Mouse (Mus musculus): ENCODE results near the gene Ly6g5c.

DNA sequence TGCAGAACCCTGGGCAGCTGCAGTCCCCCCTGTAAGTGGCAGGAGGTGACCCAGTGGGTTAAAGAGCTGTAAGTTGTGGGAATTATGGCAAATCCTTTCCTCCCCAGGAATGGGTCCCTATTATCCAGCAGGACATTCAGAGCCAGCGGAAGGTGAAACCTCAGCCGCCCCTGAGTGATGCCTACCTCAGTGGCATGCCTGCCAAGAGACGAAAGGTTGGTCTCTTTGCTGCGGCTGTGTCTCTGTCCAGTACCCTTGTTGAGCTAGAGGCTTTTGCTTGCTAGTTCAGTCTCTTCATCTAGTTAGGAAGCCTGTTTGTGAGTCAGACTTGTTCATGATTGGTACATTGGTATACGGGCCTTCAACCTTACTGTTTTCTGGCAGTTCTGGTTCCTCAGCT lies 38.1 kb downstream of the Ly6g5c start:
- TF ChIP-seq CTCF (conservative IDR thresholded peaks at IDR 0.05; ENCODE audit: insufficient read depth, insufficient read length, low read depth, low read length) (no peak), POLR2A (IDR thresholded peaks at IDR 0.05; ENCODE audit: low read depth, low read length) (no peak)

All from kidney, adult 2 months (tissue).